Mouse (Mus musculus): Measurements from ENCODE around the gene Car9. TPM values are rescaled to one million over a fixed set of nuclear protein-coding genes. Genes with fewer than 3 reads are reported as not detected.
"Not testable (repeated sequence)": the region's sequence is repeated elsewhere in the genome, so short reads cannot be mapped to it uniquely, and the experiment has no call there.

The Car9 gene
- total and polyA plus RNA-seq, 2 experiments from 2014 or later = 0.05 to 1.1 TPM

- no peak overlapping the region for H3K4me3 ChIP-seq (ENCODE audit: low read depth, low read length)
- H3K4me1 ChIP-seq (ENCODE audit: insufficient read depth, low read length) = no peaks in the 10 kb centered on the region
- no peak for ATAC-seq (ENCODE audit: low FRiP score)
- 96% methylated on average over 9 of the region's 9 CpGs for WGBS
- no peak overlapping the region for H3K4me2 ChIP-seq (ENCODE audit: low read depth, low read length, poor library complexity, severe bottlenecking)
- no peaks in the 10 kb centered on the region for H3K9me3 ChIP-seq (ENCODE audit: low read length)
- H3K27me3 ChIP-seq (ENCODE audit: insufficient read depth, low read length) = no peaks in the 10 kb centered on the region
- no peak for TF ChIP-seq CTCF (IDR thresholded peaks at IDR 0.05)
- H3K36me3 ChIP-seq (ENCODE audit: insufficient read depth, low read length) = peaks cover 88% of the 10 kb centered on the region
- DNase-seq (ENCODE audit: low spot score) = no peak
- no peak overlapping the region for H3K9ac ChIP-seq (replicated peaks; ENCODE audit: low read length, poor library complexity, severe bottlenecking)
- no peak overlapping the region for H3K27ac ChIP-seq (ENCODE audit: low read depth, low read length)
These were observed 29.3 kb downstream of the Car9 start for GRCm38 (mm10) chr4:43536031-43536430.

DNA sequence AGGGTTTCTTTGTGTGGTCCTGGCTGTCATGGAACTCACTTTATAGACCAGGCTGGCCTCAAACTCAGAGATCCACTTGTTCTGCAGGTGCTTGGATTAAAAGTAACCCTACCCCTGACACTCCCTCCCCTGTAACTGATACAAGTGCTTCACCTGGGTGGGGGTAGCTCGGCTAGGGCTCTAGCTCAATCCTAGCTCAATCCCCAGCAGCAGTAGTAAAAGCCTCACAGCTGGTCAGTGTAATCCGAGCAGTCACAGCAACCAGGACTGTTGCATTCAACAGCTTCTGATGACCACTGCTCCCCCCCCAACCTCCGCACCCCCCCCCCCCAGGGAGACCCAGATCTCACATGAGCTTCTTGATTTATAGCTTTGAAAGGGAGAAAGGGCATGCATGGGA lies 35.3 kb downstream of the Car9 start:
- no peaks in the 10 kb centered on the region for H3K27me3 ChIP-seq (ENCODE audit: insufficient read depth, low read length)
- 82% methylated on average over 3 of the region's 3 CpGs for WGBS
- H3K27ac ChIP-seq (ENCODE audit: low read depth, low read length) = no peak overlapping the region
- H3K36me3 ChIP-seq (ENCODE audit: insufficient read depth, low read length) = peaks cover 89% of the 10 kb centered on the region
- H3K9ac ChIP-seq (replicated peaks; ENCODE audit: low read length, poor library complexity, severe bottlenecking) = no peak overlapping the region
- no peaks in the 10 kb centered on the region for H3K9me3 ChIP-seq (ENCODE audit: low read length)
- DNase-seq (ENCODE audit: low spot score) (no peak), ATAC-seq (ENCODE audit: low FRiP score) (no peak)
- H3K4me1 ChIP-seq (ENCODE audit: insufficient read depth, low read length) = no peaks in the 10 kb centered on the region
- H3K4me3 ChIP-seq (ENCODE audit: low read depth, low read length) = no peak overlapping the region
- H3K4me2 ChIP-seq (ENCODE audit: low read depth, low read length, poor library complexity, severe bottlenecking) = no peak overlapping the region
- no peak for TF ChIP-seq CTCF (IDR thresholded peaks at IDR 0.05)

GRCm38 (mm10) chr4:43546375-43547047 lies 39.7 kb downstream of the Car9 start:
- peak; percentile 6 for DNase-seq (ENCODE audit: low spot score)
- 89% methylated on average over 12 of the region's 12 CpGs for WGBS

DNA sequence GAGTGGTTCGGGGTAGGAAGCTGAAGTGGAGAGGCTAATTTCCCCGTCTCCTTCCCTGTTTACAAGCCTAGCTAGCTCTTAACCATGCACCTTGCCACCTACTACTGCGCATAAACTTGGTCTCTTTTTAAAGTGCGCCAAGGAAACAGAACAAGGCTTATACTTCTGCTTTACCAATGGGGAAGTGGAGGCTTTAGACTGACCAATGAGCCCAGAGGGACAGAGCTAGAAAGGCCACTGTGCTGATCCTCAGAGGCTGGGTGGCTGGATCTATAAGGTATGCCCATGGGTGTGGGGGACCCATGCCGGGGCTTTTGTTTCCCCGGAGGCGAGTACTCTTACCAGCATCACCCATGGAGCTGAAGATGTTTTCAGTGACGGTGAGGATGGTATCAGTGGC lies 40.4 kb downstream of the Car9 start:
- DNase-seq (ENCODE audit: low spot score) = no peak
- TF ChIP-seq CTCF (IDR thresholded peaks at IDR 0.05) = no peak
- WGBS = 92% methylated on average over 8 of the region's 8 CpGs

More at GRCm38 (mm10) chr4:43546375-43547047, 39.7 kb downstream of the Car9 start:
- H3K4me3 ChIP-seq (ENCODE audit: low read depth, low read length) = no peak overlapping the region
- ATAC-seq (ENCODE audit: low FRiP score) = no peak
- H3K4me2 ChIP-seq (ENCODE audit: low read depth, low read length, poor library complexity, severe bottlenecking) = no peak overlapping the region
- no peaks in the 10 kb centered on the region for H3K9me3 ChIP-seq (ENCODE audit: low read length)
- H3K9ac ChIP-seq (replicated peaks; ENCODE audit: low read length, poor library complexity, severe bottlenecking) = no peak overlapping the region
- no peaks in the 10 kb centered on the region for H3K27me3 ChIP-seq (ENCODE audit: insufficient read depth, low read length)
- no peak for TF ChIP-seq CTCF (IDR thresholded peaks at IDR 0.05)
- no peaks in the 10 kb centered on the region for H3K4me1 ChIP-seq (ENCODE audit: insufficient read depth, low read length)
- no peak overlapping the region for H3K27ac ChIP-seq (ENCODE audit: low read depth, low read length)
- peaks cover 93% of the 10 kb centered on the region for H3K36me3 ChIP-seq (ENCODE audit: insufficient read depth, low read length)

DNA sequence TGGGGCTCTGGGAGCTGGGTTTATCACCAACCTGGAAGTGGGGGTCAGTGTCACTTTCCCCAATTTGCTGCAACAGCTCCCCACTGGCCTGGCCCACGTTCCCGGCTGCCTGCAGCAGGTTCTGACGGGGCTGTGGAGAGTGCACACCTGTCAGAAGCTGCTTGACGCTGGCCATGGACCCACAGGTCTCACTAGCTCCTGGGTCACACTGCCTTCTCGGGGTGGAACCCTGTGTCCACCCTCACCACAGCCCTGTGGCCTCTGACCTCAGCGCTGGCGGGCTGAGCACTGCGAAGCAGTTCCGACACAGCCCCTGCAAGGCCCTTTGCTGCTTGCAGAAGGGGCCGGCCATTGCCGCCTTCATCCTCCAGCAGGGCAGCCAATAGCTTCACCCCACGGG lies 42.3 kb downstream of the Car9 start:
- no peak for DNase-seq (ENCODE audit: low spot score)
- Histone ChIP-seq H3K9ac (replicated peaks; ENCODE audit: low read length, poor library complexity, severe bottlenecking) (no peak overlapping the region), H3K27me3 (ENCODE audit: insufficient read depth, low read length) (no peaks in the 10 kb centered on the region), H3K4me3 (ENCODE audit: low read depth, low read length) (no peak overlapping the region), H3K36me3 (ENCODE audit: insufficient read depth, low read length) (peaks cover 87% of the 10 kb centered on the region), H3K9me3 (ENCODE audit: low read length) (no peaks in the 10 kb centered on the region), H3K4me2 (ENCODE audit: low read depth, low read length, poor library complexity, severe bottlenecking) (no peak overlapping the region), H3K4me1 (ENCODE audit: insufficient read depth, low read length) (no peaks in the 10 kb centered on the region), H3K27ac (ENCODE audit: low read depth, low read length) (no peak overlapping the region)
- no peak for TF ChIP-seq CTCF (IDR thresholded peaks at IDR 0.05)
- ATAC-seq (ENCODE audit: low FRiP score) = no peak
- 90% methylated on average over 12 of the region's 12 CpGs for WGBS

More for the DNA sequence above, 40.4 kb downstream of the Car9 start:
- H3K9me3 ChIP-seq (ENCODE audit: low read length) = no peaks in the 10 kb centered on the region
- H3K4me1 ChIP-seq (ENCODE audit: insufficient read depth, low read length) = no peaks in the 10 kb centered on the region
- no peak overlapping the region for H3K4me2 ChIP-seq (ENCODE audit: low read depth, low read length, poor library complexity, severe bottlenecking)
- H3K27ac ChIP-seq (ENCODE audit: low read depth, low read length) = no peak overlapping the region
- H3K9ac ChIP-seq (replicated peaks; ENCODE audit: low read length, poor library complexity, severe bottlenecking) = no peak overlapping the region
- ATAC-seq (ENCODE audit: low FRiP score) = no peak
- H3K36me3 ChIP-seq (ENCODE audit: insufficient read depth, low read length) = peaks cover 88% of the 10 kb centered on the region
- H3K4me3 ChIP-seq (ENCODE audit: low read depth, low read length) = no peak overlapping the region
- no peaks in the 10 kb centered on the region for H3K27me3 ChIP-seq (ENCODE audit: insufficient read depth, low read length)

DNA sequence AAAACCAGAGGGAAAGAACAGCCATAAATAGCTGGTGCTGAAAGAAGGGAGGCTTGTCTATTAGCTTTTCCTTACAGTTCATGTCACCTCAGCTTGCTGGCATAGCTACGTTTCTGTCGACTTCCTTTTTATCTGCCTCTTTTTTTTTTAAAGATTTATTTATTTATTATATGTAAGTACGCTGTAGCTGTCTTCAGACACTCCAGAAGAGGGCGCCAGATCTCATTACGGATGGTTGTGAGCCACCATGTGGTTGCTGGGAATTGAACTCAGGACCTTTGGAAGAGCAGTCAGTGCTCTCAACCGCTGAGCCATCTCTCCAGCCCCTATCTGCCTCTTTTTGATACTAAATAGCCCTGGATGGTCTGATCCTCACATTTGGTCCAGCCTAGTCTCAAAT lies 45.1 kb downstream of the Car9 start:
- not testable (repeated sequence) for H3K27ac ChIP-seq (ENCODE audit: low read depth, low read length); H3K4me3 ChIP-seq (ENCODE audit: low read depth, low read length); H3K9ac ChIP-seq (replicated peaks; ENCODE audit: low read length, poor library complexity, severe bottlenecking); H3K9me3 ChIP-seq (ENCODE audit: low read length); ATAC-seq (ENCODE audit: low FRiP score); H3K27me3 ChIP-seq (ENCODE audit: insufficient read depth, low read length); H3K4me1 ChIP-seq (ENCODE audit: insufficient read depth, low read length); DNase-seq (ENCODE audit: low spot score); H3K4me2 ChIP-seq (ENCODE audit: low read depth, low read length, poor library complexity, severe bottlenecking)
- peaks cover 84% of the 10 kb centered on the region for H3K36me3 ChIP-seq (ENCODE audit: insufficient read depth, low read length)
- 88% methylated on average over 6 of the region's 6 CpGs for WGBS

Data from midbrain, postnatal 0 days (tissue).